Mouse (Mus musculus) liver, embryonic 12.5 days (tissue): ENCODE data around the gene Trim28. TPM values are rescaled to one million over a fixed set of nuclear protein-coding genes. Genes with fewer than 3 reads are reported as not detected.

Experiments
- ATAC-seq: fragments of 200-750 bp; cut with Nextera tagmentation; 2 replicates; pipeline ENCODE4 v1.8.0; 2017; ENCODE audit warnings: moderate number of reproducible peaks, mild to moderate bottlenecking, moderate library complexity
- H3K27ac ChIP-seq: fragments of 300-500 bp; sonication (generic); 2 replicates; pipeline ENCODE4 v1.5.1; 2016; ENCODE audit warnings: mild to moderate bottlenecking
- H3K27me3 ChIP-seq: fragments of 300-500 bp; sonication (generic); replicated peaks from 2 replicates; pipeline ENCODE4 v1.6.1; 2016; ENCODE audit warnings: mild to moderate bottlenecking, moderate library complexity
- H3K36me3 ChIP-seq: fragments of 300-500 bp; sonication (generic); 2 replicates; pipeline ENCODE4 v1.6.1; 2016; ENCODE audit warnings: mild to moderate bottlenecking, moderate library complexity
- H3K4me1 ChIP-seq: fragments of 300-500 bp; sonication (generic); 2 replicates; pipeline ENCODE4 v1.6.1; 2016
- H3K4me2 ChIP-seq: fragments of 300-500 bp; sonication (generic); 2 replicates; pipeline ENCODE4 v1.6.1; 2016; ENCODE audit warnings: mild to moderate bottlenecking, moderate library complexity
- H3K4me3 ChIP-seq: fragments of 300-500 bp; sonication (generic); 2 replicates; pipeline ENCODE4 v1.5.1; 2016; ENCODE audit warnings: mild to moderate bottlenecking, moderate library complexity
- H3K9ac ChIP-seq: fragments of 300-500 bp; sonication (generic); 2 replicates; pipeline ENCODE4 v1.6.1; 2016; ENCODE audit warnings: mild to moderate bottlenecking, moderate library complexity
- H3K9me3 ChIP-seq: fragments of 300-500 bp; sonication (generic); replicated peaks from 2 replicates; pipeline ENCODE4 v1.6.1; 2016; ENCODE audit warnings: mild to moderate bottlenecking, moderate library complexity
- WGBS: fragments of 180-500 bp; shearing (Covaris S2); methylation state at CpG from one replicate; pipeline ENCODE4 v1.1.7; 2016; ENCODE audit not compliant: insufficient replicate concordance; 5-methylcytosine and 5-hydroxymethylcytosine counted together
- polyA plus RNA-seq: library from polyadenylated mRNA; unstranded; fragments of >200 nt; fragmentation: Nextera tagmentation; extraction: Ambion mirVana; gene quantifications from 2 replicates; pipeline ENCODE4 v1.2.1, GENCODE M21; 2016

The Trim28 gene
- polyA plus RNA-seq, 1 experiment from 2014 or later, result 203 TPM

DNA sequence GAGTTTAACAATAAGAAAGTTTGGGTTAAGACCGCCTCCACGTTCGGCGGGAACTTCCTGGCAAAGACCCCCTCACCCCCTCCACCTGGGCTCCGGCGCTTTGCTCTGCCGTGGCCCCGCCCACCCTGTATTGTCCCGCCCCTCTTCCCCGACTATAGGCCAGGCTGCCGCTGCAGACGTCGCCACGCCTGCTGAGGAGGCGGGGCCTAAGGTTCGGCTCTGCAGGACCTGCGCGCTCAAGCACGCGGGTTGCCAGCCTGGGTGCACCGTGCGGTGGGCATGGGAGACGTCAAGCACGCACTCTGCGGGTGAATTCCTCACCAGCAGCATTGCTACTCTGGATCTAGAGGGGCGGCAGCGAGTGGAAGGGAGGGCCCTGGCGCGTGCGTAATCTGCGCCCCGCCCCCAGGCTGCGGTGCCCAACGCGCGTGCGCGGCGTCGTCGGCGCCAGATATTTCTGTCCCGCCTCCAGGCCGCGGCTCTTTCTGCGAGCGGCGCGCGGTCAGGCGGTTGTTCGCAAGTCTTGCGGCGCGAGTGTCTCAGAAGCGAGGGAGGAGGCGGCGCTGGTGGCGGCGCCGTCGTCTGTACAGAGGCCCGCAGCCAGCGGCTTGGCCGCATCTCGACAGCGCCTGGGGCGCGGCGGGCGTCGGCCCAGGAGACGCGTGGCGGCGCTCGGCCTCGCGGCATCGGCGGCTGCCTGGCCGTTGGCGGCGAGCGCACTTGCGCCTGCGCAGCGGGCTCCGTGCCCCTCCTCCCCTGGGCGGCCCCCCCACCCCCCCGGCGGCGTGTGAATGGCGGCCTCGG is 25.2 kb downstream of the Trim28 start:
- peaks cover 36% of the 10 kb centered on the region for H3K4me1 ChIP-seq
- peak; percentile 81 for ATAC-seq
- H3K4me3 ChIP-seq, result peak overlapping the region; percentile 98
- H3K27me3 ChIP-seq, result peaks cover 5% of the 10 kb centered on the region; the same call in 1 of the 2 replicates
- peak overlapping the region; percentile 99 for H3K27ac ChIP-seq
- no peaks in the 10 kb centered on the region for H3K9me3 ChIP-seq
- H3K4me2 ChIP-seq, result peak overlapping the region; percentile 98
- peaks cover 40% of the 10 kb centered on the region for H3K36me3 ChIP-seq
- peak overlapping the region; percentile 96 for H3K9ac ChIP-seq
- WGBS, result under 1% methylated on average over 78 of the region's 95 CpGs

DNA sequence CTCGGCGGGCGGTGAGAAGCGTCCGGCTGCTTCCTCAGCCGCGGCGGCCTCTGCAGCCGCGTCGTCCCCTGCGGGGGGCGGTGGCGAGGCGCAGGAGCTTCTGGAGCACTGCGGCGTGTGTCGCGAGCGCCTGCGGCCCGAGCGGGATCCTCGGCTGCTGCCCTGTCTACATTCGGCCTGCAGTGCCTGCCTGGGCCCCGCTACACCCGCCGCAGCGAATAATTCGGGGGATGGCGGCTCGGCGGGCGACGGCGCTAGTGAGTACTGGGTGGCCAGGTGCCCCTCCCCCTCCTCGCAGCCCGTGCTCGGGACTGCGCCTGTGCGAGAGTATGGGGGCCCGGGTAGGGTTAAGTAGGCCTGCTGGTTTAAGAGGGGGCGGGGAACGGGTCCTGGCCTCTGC is 25.9 kb downstream of the Trim28 start:
- under 1% methylated on average over 43 of the region's 44 CpGs for WGBS
- Histone ChIP-seq H3K9me3 (no peaks in the 10 kb centered on the region), H3K4me3 (peak overlapping the region; percentile 98), H3K27ac (peak overlapping the region; percentile 99), H3K36me3 (peaks cover 47% of the 10 kb centered on the region), H3K4me2 (peak overlapping the region; percentile 98), H3K27me3 (no peaks in the 10 kb centered on the region), H3K4me1 (peaks cover 36% of the 10 kb centered on the region), H3K9ac (peak overlapping the region; percentile 96)
- peak; percentile 65 for ATAC-seq

DNA sequence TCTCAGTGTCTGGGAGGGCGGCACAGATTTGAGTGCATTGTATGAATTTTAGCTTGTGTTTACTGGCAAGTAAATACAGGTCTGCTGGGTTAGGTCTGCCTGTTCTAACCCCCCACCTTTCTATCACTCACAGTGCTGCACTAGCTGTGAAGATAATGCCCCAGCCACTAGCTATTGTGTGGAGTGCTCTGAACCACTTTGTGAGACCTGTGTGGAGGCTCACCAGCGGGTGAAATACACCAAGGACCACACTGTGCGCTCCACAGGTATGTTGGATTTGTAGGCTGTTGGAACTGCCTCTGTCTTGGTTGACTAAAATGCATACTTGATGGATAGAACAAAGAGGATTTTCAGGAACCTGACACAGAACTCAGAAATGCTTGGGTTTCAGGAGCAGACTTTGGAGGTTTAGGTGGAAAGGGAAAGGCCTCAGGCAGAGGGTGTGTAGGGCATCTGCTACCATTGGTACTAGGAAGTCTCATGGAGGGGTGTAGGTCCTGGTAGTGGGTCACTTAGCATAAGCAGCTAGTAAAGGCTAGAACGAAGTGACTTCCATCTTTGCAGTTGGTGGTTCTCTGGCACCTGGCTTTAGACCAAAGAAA is 26.7 kb downstream of the Trim28 start:
- WGBS, result 29% methylated on average over 4 of the region's 4 CpGs
- Histone ChIP-seq H3K36me3 (peaks cover 55% of the 10 kb centered on the region), H3K4me2 (peak overlapping the region; percentile 98)

DNA sequence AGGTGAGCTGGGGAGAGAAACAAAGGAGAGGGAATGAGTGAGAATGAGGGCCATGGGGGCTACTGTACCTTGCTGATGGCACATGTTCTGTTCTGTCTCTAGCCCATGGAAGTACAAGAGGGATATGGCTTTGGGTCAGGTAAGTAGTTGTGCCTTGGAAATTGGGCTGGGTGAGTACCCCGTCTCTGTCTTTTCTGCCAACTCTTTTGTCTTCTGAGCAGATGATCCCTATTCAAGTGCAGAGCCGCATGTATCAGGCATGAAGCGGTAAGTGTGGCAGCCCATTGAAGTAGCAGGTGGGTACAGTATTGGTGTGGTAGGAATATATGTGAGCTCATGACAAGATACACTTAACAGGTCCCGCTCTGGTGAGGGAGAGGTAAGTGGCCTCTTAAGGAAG is 30.1 kb downstream of the Trim28 start:
- peaks cover 88% of the 10 kb centered on the region for H3K36me3 ChIP-seq
- no peaks in the 10 kb centered on the region for H3K27me3 ChIP-seq
- no peaks in the 10 kb centered on the region for H3K9me3 ChIP-seq
- 86% methylated on average over 4 of the region's 4 CpGs for WGBS
- H3K4me2 ChIP-seq, result no peak overlapping the region
- H3K27ac ChIP-seq, result no peak overlapping the region
- no peak overlapping the region for H3K4me3 ChIP-seq
- no peak overlapping the region for H3K9ac ChIP-seq
- ATAC-seq, result no peak
- peaks cover 40% of the 10 kb centered on the region for H3K4me1 ChIP-seq

More for the DNA sequence above, 26.7 kb downstream of the Trim28 start:
- Histone ChIP-seq H3K4me3 (peak overlapping the region; percentile 98), H3K27ac (peak overlapping the region; percentile 99), H3K9me3 (no peaks in the 10 kb centered on the region), H3K4me1 (peaks cover 36% of the 10 kb centered on the region), H3K9ac (peak overlapping the region; percentile 96), H3K27me3 (no peaks in the 10 kb centered on the region)
- no peak for ATAC-seq

DNA sequence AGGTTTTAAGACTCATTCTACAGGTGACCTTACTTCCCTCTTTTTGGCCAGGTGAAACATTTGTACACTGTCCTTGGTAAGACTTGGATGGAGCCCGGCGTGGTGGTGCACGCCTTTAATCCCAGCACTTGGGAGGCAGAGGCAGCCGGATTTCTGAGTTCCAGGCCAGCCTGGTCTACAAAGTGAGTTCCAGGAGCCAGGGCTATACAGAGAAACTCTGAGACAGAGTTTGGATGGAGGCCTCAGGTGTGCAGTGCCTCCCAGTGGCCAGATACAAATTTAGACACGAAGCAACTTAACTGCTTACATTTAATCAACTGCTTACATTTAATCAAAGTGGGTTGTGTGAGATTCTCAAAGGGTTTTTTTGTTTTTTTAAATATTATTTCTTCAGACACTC is 32.2 kb downstream of the Trim28 start:
- H3K4me3 ChIP-seq, result no peak overlapping the region
- no peak for ATAC-seq
- no peak overlapping the region for H3K4me2 ChIP-seq
- H3K27me3 ChIP-seq, result no peaks in the 10 kb centered on the region
- H3K9ac ChIP-seq, result no peak overlapping the region
- H3K9me3 ChIP-seq, result no peaks in the 10 kb centered on the region
- H3K4me1 ChIP-seq, result peaks cover 44% of the 10 kb centered on the region
- H3K27ac ChIP-seq, result no peak overlapping the region
- 75% methylated on average over 5 of the region's 5 CpGs for WGBS
- peaks cover 92% of the 10 kb centered on the region for H3K36me3 ChIP-seq

DNA sequence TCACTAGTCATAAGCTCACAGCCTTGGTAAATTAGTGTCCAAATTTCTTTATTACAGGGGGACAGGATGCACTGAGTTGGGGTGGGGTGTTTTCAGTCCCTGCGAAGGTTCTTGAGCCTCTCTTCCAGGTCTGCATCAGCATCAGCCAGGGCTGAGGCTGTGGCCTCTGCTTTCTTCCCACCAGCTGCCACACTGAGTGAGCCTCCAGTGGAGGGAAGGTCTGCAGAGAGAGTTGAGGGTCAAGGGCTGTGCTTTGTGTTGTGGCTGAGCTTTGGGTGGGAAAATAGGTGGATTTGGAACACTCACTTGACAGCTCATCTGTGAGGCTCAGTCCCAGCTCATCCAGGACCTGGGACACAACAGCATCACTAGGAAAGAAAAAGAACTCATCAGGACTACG is 33.1 kb downstream of the Trim28 start:
- Histone ChIP-seq H3K4me2 (no peak overlapping the region), H3K27me3 (no peaks in the 10 kb centered on the region), H3K4me1 (peaks cover 44% of the 10 kb centered on the region), H3K27ac (no peak overlapping the region), H3K4me3 (no peak overlapping the region), H3K9ac (no peak overlapping the region), H3K36me3 (peaks cover 88% of the 10 kb centered on the region), H3K9me3 (no peaks in the 10 kb centered on the region)
- no peak for ATAC-seq
- WGBS, result 72% methylated on average over 2 of the region's 2 CpGs

DNA sequence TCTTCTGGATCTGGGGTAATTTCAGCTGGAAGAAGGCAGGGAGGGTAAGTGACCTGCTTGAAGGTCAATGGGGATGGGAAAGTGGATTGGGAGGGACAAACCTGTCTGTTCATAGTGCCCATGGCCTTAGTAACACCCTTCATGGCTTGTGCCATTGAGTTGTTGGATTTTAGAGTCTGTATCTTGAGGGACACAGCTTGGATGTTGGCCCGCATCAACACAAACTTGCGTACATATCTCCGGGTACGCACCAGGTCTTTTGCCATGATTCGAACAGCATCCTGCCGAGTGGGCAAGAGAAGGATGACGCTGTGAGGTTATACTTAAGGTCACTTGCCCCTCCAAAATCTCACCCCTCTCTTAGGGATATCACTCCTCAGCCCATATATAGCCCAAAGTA is 33.6 kb downstream of the Trim28 start:
- peaks cover 83% of the 10 kb centered on the region for H3K36me3 ChIP-seq
- H3K27ac ChIP-seq, result no peak overlapping the region
- no peaks in the 10 kb centered on the region for H3K27me3 ChIP-seq
- no peak for ATAC-seq
- peak overlapping the region; percentile 81; the same call in 1 of the 2 replicates for H3K4me2 ChIP-seq
- H3K9me3 ChIP-seq, result no peaks in the 10 kb centered on the region
- H3K4me1 ChIP-seq, result peaks cover 42% of the 10 kb centered on the region
- H3K4me3 ChIP-seq, result no peak overlapping the region
- 93% methylated on average over 7 of the region's 7 CpGs for WGBS
- no peak overlapping the region for H3K9ac ChIP-seq

DNA sequence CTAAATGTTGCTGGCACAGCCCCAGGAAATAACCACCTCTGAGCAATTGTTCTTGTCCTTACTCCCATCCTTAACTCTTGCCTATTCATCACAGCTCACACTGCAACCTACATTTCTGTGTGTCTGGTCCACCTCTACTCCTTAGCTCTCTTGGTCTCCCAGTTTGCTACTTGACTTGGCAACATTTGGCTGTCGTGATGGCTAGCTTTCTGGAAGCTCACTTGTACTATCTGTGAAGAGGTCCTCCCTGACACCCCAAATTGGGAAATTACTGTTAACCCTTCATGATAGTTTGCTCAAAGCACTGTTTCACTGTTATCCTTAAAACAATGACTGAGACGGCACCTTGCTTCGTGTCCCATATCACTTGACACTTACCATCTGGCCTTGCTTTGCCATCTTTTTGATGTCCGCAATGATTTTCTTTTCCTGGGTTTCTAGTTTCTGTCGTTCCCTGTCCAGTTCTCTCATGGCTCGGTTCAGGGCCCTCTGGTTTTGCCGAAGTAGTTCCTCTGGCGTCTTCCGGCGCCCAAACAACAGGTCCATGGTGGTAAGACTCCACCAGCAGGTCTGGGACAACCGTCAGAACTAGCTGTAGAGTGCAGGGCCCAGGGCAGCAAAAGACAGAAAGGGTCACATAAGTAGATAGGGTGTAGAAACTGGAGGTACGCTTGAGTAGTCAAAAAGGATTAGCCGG is 34.7 kb downstream of the Trim28 start:
- 45% methylated on average over 13 of the region's 13 CpGs for WGBS
- Histone ChIP-seq H3K27me3 (no peaks in the 10 kb centered on the region), H3K9ac (peak overlapping the region; percentile 89), H3K36me3 (peaks cover 72% of the 10 kb centered on the region), H3K4me1 (peaks cover 44% of the 10 kb centered on the region), H3K27ac (peak overlapping the region; percentile 98), H3K4me2 (peak overlapping the region; percentile 81), H3K9me3 (no peaks in the 10 kb centered on the region), H3K4me3 (peak overlapping the region; percentile 86)
- ATAC-seq, result no peak

DNA sequence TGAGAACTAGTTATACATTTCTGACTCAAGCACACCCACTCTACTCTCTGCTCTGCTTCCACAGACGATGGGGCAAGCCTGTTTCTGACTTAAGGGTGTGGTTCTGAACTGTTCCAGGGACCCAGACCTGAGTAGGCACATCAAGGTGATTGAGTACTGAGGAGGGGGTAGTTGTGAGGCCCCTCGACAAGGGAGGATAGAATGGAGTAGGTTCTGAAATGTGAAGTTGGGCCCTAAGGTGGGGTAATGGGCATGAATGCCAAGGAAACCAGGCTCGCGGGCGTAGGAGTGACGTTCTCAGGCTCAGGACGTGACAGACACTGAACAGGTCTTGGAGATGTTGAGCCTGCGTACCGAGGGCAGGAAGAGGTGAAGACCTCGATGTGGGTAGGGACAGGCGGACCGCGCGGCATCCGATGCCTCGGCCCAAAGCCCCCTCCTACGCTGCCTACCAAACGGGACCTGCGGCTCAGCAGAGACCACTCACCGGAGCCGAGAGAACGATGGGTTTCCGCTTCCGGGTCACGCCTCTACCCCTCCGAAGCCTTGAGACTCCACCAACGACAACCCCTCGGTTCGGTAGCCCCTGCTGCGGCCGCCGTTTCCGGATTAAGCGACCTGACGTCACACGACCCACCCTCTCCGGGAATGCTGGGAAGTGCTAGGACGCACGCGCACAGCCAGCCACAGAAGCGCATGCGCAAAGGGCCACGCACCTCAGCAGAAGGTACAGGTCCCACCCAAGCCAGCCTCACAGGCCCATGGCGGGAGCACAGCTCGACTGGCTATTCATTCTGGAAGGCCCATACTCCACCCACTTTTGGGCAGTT is 35.4 kb downstream of the Trim28 start, which contains the start of gene Chmp2a:
Gene Chmp2a (minus strand): TSS at position 660 of the 830 bp plus-strand sequence.
- Histone ChIP-seq H3K4me2 (peak within 1 kb of the TSS; percentile 81), H3K4me3 (peak within 1 kb of the TSS; percentile 86), H3K27me3 (no peaks in the 10 kb centered on the region), H3K9me3 (no peaks in the 10 kb centered on the region), H3K27ac (peak within 1 kb of the TSS; percentile 98), H3K4me1 (peaks cover 51% of the 10 kb centered on the region), H3K9ac (peak within 1 kb of the TSS; percentile 89), H3K36me3 (peaks cover 65% of the 10 kb centered on the region)
- WGBS, result under 1% methylated on average over 45 of the region's 45 CpGs
- ATAC-seq, result peak; percentile 78

DNA sequence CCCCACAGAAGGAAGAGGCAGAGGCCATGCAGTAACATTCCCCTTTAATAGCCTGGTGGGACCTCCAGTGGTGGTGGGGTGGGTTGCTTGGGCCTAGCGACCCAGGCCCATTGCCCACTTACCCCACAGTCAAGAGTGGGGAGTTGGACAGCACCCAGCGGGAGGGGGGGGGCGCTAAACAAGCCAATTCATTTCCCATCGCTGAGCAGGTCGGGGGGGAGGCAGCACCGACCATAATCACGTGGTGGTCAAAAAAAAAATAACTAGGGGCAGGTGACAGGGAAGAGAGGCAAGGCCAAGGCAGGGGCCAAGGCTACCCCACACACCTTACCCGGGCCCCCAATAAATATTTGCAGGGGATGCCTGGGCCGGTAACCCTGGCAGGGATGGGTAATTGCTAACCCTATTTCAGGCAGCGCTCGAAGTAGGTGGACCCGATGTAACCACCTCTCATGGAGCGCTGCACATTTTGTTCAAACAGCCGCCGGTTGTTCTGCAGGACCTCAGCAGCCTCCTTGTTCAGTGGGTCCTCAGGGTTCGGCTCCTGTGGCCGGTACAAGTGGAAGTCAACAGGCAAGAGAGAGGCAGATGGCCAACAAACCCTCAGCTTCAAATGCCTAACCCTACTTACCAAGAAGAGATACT is 36.4 kb downstream of the Trim28 start:
- Histone ChIP-seq H3K4me3 (peak overlapping the region; percentile 86), H3K9me3 (no peaks in the 10 kb centered on the region), H3K27ac (peak overlapping the region; percentile 98), H3K4me1 (peaks cover 58% of the 10 kb centered on the region), H3K36me3 (peaks cover 55% of the 10 kb centered on the region), H3K9ac (peak overlapping the region; percentile 89), H3K27me3 (no peaks in the 10 kb centered on the region), H3K4me2 (peak overlapping the region; percentile 81)
- no peak for ATAC-seq
- 80% methylated on average over 17 of the region's 17 CpGs for WGBS

DNA sequence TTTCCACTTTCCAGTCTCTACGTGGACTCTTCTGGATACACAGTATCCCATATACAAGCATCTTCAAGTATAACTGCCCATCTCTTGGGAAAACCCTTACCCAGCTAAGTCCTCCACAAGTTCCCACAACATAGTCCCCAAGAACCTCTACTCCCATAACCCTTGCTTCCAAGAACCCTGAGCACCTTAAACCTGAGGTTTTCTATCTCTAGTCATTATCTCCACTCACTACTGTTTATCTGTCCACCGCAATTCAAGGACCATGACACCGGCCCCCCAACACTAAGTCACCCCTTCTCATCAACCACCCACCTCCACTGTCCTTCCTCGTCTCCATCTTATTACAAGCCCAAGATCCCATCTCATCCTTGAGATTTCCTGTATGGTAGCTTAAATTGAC is 37.9 kb downstream of the Trim28 start:
- H3K36me3 ChIP-seq, result peaks cover 40% of the 10 kb centered on the region
- WGBS, result 22% methylated on average over 4 of the region's 4 CpGs
- H3K27me3 ChIP-seq, result peaks cover 14% of the 10 kb centered on the region
- no peaks in the 10 kb centered on the region for H3K9me3 ChIP-seq
- peak overlapping the region; percentile 98 for H3K27ac ChIP-seq
- peak overlapping the region; percentile 81 for H3K4me3 ChIP-seq
- peaks cover 58% of the 10 kb centered on the region for H3K4me1 ChIP-seq
- no peak for ATAC-seq
- peak overlapping the region; percentile 94 for H3K9ac ChIP-seq
- peak overlapping the region; percentile 81 for H3K4me2 ChIP-seq
